Mouse (Mus musculus): ENCODE measurements around the gene Tnfrsf11a.
A peak's percentile ranks its signal among the peaks of the same experiment; 100 is the strongest.
"Not testable (repeated sequence)": the region's sequence is repeated elsewhere in the genome, so short reads cannot be mapped to it uniquely, and the experiment has no call there.

The Tnfrsf11a gene

GRCm38 (mm10) chr1:105785146-105785545 is 4.6 kb downstream of the Tnfrsf11a start:
- DNase-seq (ENCODE audit: low read depth): no peak

GRCm38 (mm10) chr1:105786731-105787357 is 6.3 kb downstream of the Tnfrsf11a start:
- no peak for DNase-seq (ENCODE audit: low read depth)

- DNase-seq (ENCODE audit: low read depth): peak; percentile 63
Observed at GRCm38 (mm10) chr1:105790103-105790502, 9.6 kb downstream of the Tnfrsf11a start.

GRCm38 (mm10) chr1:105794670-105795069 is 14.2 kb downstream of the Tnfrsf11a start:
- DNase-seq (ENCODE audit: low read depth): no peak

- DNase-seq (ENCODE audit: low read depth): no peak
Observed at GRCm38 (mm10) chr1:105795705-105796104, 15.2 kb downstream of the Tnfrsf11a start.

- no peak for DNase-seq (ENCODE audit: low read depth)
Observed at GRCm38 (mm10) chr1:105800570-105800969, 20.1 kb downstream of the Tnfrsf11a start.

GRCm38 (mm10) chr1:105801252-105801651 is 20.7 kb downstream of the Tnfrsf11a start:
- no peak for DNase-seq (ENCODE audit: low read depth)

GRCm38 (mm10) chr1:105802941-105803340 is 22.4 kb downstream of the Tnfrsf11a start:
- no peak for DNase-seq (ENCODE audit: low read depth)

- no peak for DNase-seq (ENCODE audit: low read depth)
Observed at GRCm38 (mm10) chr1:105804285-105804684, 23.8 kb downstream of the Tnfrsf11a start.

GRCm38 (mm10) chr1:105805565-105805964 is 25.0 kb downstream of the Tnfrsf11a start:
- no peak for DNase-seq (ENCODE audit: low read depth)

- no peak for DNase-seq (ENCODE audit: low read depth)
Observed at GRCm38 (mm10) chr1:105807028-105807722, 26.7 kb downstream of the Tnfrsf11a start.

GRCm38 (mm10) chr1:105812027-105812426 is 31.5 kb downstream of the Tnfrsf11a start:
- not testable (repeated sequence) for DNase-seq (ENCODE audit: low read depth)

- DNase-seq (ENCODE audit: low read depth): no peak
Observed at GRCm38 (mm10) chr1:105812960-105813708, 32.6 kb downstream of the Tnfrsf11a start.

GRCm38 (mm10) chr1:105813709-105814061 is 33.2 kb downstream of the Tnfrsf11a start:
- no peak for DNase-seq (ENCODE audit: low read depth)

GRCm38 (mm10) chr1:105814402-105815270 is 34.1 kb downstream of the Tnfrsf11a start:
- peak; percentile 60 for DNase-seq (ENCODE audit: low read depth)

- DNase-seq (ENCODE audit: low read depth): no peak
Observed at GRCm38 (mm10) chr1:105815310-105815709, 34.8 kb downstream of the Tnfrsf11a start.

GRCm38 (mm10) chr1:105815736-105816135 is 35.2 kb downstream of the Tnfrsf11a start:
- DNase-seq (ENCODE audit: low read depth): no peak

- DNase-seq (ENCODE audit: low read depth): no peak
Observed at GRCm38 (mm10) chr1:105819031-105819430, 38.5 kb downstream of the Tnfrsf11a start.

GRCm38 (mm10) chr1:105819740-105820139 is 39.2 kb downstream of the Tnfrsf11a start:
- no peak for DNase-seq (ENCODE audit: low read depth)

GRCm38 (mm10) chr1:105824356-105824755 is 43.8 kb downstream of the Tnfrsf11a start:
- no peak for DNase-seq (ENCODE audit: low read depth)

- DNase-seq (ENCODE audit: low read depth): no peak
Observed at GRCm38 (mm10) chr1:105824980-105825379, 44.5 kb downstream of the Tnfrsf11a start.

- DNase-seq (ENCODE audit: low read depth): no peak
Observed at GRCm38 (mm10) chr1:105827374-105827773, 46.9 kb downstream of the Tnfrsf11a start.
